Mouse (Mus musculus) gastrocnemius, postnatal 10 days (tissue): ENCODE results near the gene Tpst1. TPM values are rescaled to one million over a fixed set of nuclear protein-coding genes. Genes with fewer than 3 reads are reported as not detected.

ENCODE experiments used
- total RNA-seq, 2 experiments: library from RNA; stranded (reverse); gene quantifications; 2 replicates each; pipeline ENCODE4 v1.2.3; 2021

Tpst1 gene
- total RNA-seq, 2 experiments from 2014 or later, result 26.8 to 30.9 TPM

Other genes starting within 250 kb of the Tpst1 start
- gene Sumf2, start 226.3 kb upstream of the Tpst1 start, total RNA-seq, result 10 to 100 TPM in 1 of 2 experiments, 1 to 10 TPM in 1; 9.8 to 13.5 TPM
- gene Chchd2, start 185.9 kb upstream of the Tpst1 start, total RNA-seq, result 100 to 1,000 TPM; 404 to 489 TPM
- gene Zbed5, start 177.6 kb upstream of the Tpst1 start, total RNA-seq, result 1 to 10 TPM; 1.1 to 1.9 TPM
- 100 to 1,000 TPM; 199 to 205 TPM for gene Phkg1, start 174.8 kb upstream of the Tpst1 start, total RNA-seq
- gene Nupr1l, start 164.8 kb upstream of the Tpst1 start, total RNA-seq, result 1 to 10 TPM in 1 of 2 experiments, under 1 TPM in 1; 0.45 to 1.4 TPM
- gene Vkorc1l1, start 131.4 kb upstream of the Tpst1 start, total RNA-seq, result 10 to 100 TPM; 17.6 to 18.5 TPM
- 10 to 100 TPM; 16.5 to 23.5 TPM for gene Gusb, start 70.3 kb upstream of the Tpst1 start, total RNA-seq
- 10 to 100 TPM; 10.2 to 10.3 TPM for gene Asl, start 44.1 kb upstream of the Tpst1 start, total RNA-seq
- gene Crcp, start 44.0 kb upstream of the Tpst1 start, total RNA-seq, result 10 to 100 TPM; 14.5 to 16.5 TPM
- gene Kctd7, start 71.5 kb downstream of the Tpst1 start, total RNA-seq, result 1 to 10 TPM; 3.9 to 5.7 TPM
- 10 to 100 TPM; 33.3 to 39.3 TPM for gene Rabgef1, start 98.5 kb downstream of the Tpst1 start, total RNA-seq
- 10 to 100 TPM; 25.2 to 29.9 TPM for gene Tmem248, start 143.8 kb downstream of the Tpst1 start, total RNA-seq
- gene Sbds, start 182.2 kb downstream of the Tpst1 start, total RNA-seq, result 10 to 100 TPM; 25.8 to 31.6 TPM
- 1 to 10 TPM; 9.1 to 9.3 TPM for gene Tyw1, start 182.3 kb downstream of the Tpst1 start, total RNA-seq